Mouse (Mus musculus): ENCODE measurements around the gene Ccdc189.

- TF ChIP-seq POLR2A (IDR thresholded peaks at IDR 0.05; ENCODE audit: extremely low read depth, insufficient read depth, low read length) = no peak
- no peak for TF ChIP-seq CTCF (IDR thresholded peaks at IDR 0.05; ENCODE audit: low read depth, low read length)
Observed at GRCm38 (mm10) chr7:127614091-127614490, 25.7 kb upstream of the Ccdc189 start.
